Mouse (Mus musculus) heart, postnatal 25 days (tissue): ENCODE measurements around the gene St6galnac3. TPM values are rescaled to one million over a fixed set of nuclear protein-coding genes. Genes with fewer than 3 reads are reported as not detected.

ENCODE experiments used
- DNase-seq: peaks from one replicate; pipeline ENCODE4 v3.0.0; 2022; ENCODE audit warnings: low spot score
- intact Hi-C: fragments of 180-260 bp; cut with DNase I; formaldehyde crosslinking; loops from one replicate; pipeline ENCODE4 v1.15.1; 2025
- total RNA-seq, 2 experiments: library from RNA; stranded (reverse); gene quantifications; 2 replicates each; pipeline ENCODE4 v1.2.3; 2021

The St6galnac3 gene
- total RNA-seq, 2 experiments from 2014 or later, result 4.4 to 7.5 TPM

DNA sequence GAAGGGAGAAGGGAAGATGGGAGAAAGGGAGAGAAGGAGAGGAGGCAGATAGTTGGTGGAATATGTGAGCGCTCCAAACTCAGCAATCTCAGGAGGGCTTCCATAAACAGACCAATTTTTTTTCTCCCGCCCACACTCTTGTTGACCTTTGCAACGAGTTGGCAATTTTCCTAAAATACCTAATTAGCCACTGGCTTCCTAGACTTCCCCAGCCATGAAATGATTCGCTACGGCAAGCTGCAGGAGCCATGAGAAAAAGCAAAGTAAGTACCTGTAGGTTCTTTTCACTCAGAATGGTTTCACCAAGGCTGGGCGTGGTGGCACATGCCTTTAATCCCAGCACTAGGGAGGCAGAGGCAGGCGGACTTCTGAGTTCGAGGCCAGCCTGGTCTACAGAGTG is 25.9 kb downstream of the St6galnac3 start:
- DNase-seq, result no peak
- intact Hi-C loops, result no loop called here

DNA sequence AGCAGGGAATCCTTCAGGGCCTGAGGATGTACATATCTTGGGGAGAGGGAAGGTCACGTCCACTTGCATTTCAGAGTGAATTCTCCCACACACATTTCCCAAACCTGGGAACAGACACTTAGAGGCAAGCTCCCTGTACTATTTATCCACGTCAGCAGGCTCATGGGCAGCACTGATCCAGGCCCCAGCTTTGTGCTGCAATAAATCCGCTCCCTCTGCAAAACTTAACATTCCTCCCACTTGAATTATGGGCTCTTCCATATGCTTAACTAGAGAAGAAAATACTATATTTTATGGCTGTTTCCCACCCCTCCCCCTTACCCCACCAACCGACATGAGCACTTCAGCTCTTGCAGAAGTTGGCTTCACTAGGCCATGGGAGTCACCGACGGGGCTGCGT is 32.0 kb downstream of the St6galnac3 start:
- intact Hi-C loops, result no loop called here
- no peak for DNase-seq

DNA sequence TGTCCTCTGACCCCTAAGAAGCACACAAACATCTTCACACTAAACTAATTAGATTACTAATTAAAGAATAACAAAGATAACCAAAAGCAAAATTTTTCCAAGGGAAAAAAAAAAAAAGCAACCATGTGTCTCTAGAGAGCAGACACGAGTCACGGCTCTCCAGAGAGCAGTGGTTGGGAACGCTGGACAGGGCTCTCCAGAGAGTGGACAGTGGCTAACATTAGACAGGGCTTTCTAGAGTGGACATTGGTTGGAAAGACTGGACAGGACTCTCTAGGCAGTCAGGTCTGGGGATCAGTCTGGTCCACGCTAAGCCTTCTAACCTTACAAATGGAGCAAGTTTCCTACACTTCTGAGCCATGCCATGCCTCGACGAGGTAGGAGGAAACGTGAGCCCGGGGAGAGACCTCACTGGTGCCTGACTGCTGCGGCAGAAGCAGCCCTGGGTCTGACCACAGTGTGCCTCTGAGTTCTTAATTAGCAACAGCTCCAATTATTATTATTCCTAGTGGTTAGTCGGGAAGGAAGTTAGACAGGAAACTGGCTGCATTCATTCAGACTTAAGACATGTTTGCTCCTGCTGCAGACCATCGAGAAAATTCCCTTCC is 32.7 kb downstream of the St6galnac3 start:
- intact Hi-C loops, result no loop called here
- DNase-seq, result no peak

DNA sequence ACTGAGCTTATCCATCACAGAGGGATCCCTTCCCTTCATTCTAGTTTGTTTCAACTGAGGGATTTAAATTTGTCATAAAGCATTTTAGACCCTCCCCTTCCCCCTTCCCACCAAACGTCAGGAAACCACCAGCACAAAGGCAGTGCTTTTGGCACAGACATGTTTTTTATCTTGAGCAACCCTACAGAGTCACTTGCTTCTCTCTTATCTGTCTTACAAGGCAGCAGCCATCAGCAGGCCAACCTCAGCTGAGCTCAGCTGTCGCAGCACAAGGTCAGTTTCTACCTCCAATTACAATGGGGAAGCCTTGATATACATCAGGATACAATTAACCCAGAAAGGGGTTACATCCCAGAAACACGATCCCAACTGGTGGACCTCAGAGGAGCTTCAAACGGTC is 33.4 kb downstream of the St6galnac3 start:
- no peak for DNase-seq
- intact Hi-C loops, result no loop called here

DNA sequence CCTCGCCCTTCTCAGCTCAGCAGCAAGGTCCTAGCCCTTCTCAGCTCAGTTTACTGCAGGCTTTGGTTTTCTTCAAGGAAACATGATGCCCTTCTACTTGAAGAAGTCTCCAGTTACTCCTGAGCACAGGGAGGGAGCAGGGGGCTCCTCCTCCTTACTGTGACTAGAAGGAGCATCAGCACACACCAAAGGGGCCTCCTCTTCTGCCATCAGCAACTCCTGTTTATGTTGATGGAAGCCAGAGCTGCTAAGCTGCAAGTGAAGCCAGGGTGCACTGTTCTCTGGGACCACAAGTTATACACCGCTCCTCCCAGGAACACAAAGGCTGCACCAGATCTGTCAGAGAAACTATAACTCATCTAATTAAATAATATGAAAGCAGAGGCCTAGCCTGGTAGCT is 34.4 kb downstream of the St6galnac3 start:
- DNase-seq, result no peak
- intact Hi-C loops, result no loop called here

DNA sequence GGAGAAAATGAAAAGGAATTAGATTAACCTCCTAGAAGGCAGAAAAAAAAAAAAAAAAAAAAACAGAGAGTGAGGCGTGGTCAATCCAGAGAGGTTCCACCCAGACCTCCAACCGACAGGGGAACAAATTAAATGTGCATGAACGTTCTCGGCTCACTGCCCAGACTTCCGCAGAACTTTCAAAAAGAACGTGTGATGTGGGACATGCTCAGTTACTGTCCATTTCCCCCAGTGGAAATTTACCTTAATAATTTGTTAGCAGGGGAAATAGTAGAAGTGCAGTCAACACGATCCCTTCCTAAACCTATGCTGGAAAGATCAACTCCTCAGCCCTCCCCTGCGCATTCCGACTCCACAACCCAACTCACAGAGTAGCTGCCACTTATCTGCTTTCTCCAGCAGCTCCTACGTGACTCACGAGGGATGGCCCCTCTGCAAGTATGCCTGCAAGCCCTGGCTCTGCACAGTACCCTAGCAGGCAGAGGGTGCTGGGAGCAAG is 35.1 kb downstream of the St6galnac3 start:
- intact Hi-C loops, result no loop called here
- DNase-seq, result no peak

DNA sequence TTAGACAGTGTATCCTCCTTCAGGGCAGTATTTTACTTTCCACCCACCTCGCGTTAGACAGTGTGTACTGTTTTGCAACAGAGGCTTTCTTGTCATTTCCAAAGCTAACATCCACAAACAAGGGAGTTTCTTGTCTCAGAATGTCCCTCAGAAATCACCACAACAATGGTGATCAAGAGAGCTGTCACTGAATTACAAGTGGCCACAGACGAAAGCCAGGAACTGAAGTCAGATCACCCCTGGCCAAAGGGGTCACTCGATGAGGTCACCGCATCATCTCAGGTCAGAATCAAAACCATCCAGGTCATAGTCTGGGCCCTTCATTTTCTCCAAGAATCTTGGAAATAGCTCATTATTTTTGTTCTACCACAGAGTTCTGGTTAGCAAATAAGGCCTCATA is 37.1 kb downstream of the St6galnac3 start:
- no peak for DNase-seq
- intact Hi-C loops, result no loop called here

DNA sequence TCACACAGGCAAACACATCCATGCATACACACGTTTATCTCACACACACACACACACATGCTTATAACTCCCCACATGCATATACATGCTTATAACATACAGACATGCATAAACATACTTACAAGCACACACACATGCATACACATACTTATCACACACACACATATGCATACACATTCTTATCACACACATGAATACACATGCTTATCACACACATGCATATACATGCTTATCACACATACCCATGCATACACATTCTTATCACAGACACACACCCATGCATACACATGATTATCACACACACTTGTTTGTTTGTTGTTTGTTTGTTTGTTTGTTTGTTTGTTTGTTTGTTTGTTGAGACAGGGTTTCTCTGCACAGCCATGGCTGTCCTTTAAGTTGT is 40.1 kb downstream of the St6galnac3 start:
- no peak for DNase-seq
- intact Hi-C loops, result no loop called here

DNA sequence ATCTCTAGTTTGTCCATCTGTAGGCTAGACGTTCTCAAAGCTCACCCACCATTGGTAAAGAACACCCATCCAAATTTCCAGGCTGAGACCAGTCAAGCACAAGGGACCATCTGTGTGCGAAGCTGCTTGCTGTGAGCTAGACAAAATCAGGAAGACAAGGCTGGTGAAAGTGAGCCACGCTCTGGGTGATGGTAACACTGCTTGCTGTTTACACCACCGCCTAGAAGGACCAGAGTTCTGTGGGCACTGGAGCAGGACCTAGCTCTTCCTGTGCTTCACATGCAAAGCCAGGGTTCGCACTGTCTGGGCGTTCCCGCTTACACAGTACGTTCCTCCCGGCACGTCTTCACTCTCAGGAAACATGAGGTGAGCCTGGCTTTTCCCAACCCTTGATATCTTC is 42.7 kb downstream of the St6galnac3 start:
- intact Hi-C loops, result no loop called here
- no peak for DNase-seq

DNA sequence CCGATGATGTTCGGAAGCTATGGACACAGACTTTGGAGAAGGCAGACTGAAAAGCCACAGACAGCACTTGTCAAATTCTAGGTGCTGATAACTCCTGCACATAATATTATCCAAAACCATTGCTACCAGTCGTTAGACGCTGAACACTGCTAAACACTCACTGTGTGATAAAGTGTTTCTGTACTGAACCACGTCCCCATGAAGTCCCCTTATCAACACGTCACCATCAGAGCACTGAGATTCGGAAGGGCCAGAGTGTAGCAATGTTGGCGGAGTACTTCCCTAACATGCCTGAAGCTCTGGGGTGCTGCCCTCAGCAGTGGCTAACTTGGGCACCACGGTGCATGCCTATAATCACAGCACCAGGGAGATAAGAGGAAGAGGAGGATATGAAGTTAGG is 43.3 kb downstream of the St6galnac3 start:
- no peak for DNase-seq
- intact Hi-C loops, result no loop called here

DNA sequence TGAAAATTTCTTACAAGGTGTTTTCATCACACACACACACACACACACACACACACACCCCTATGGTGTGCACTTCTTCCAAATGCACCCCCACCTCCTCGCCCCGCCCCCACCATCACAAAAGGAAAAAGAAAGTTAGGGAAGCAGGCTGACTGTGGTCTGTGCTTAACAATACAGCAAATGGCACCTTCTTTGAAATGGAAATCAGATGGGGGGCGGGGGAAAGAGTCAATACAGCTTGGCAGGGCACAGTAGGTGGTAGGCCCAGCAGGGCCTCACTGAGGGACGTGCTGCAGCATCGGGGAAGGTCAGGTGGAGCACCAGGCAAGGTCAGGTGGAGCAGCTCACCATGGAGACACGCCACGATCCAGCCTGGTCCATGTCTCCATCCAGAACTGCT is 49.1 kb downstream of the St6galnac3 start:
- no peak for DNase-seq
- intact Hi-C loops, result no loop called here

DNA sequence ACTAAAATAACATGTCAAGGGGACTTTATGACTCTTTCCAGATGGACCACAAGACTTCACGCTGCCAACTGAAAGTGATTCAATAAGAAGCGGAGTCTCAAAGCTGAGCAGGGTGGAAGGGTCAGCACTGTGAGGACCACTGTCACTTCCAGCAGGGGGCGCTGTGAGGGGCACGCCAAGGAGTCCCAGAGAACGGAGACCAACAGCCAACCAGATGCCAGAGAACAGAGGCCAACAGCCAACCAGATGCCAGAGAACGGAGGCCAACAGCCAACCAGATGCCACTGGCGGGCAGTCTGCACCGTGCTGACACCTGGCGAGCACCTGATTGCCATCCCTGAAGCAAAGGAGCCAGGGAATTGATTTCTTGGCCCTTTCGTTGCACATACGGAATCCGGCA is 49.9 kb downstream of the St6galnac3 start:
- no peak for DNase-seq
- intact Hi-C loops, result no loop called here

DNA sequence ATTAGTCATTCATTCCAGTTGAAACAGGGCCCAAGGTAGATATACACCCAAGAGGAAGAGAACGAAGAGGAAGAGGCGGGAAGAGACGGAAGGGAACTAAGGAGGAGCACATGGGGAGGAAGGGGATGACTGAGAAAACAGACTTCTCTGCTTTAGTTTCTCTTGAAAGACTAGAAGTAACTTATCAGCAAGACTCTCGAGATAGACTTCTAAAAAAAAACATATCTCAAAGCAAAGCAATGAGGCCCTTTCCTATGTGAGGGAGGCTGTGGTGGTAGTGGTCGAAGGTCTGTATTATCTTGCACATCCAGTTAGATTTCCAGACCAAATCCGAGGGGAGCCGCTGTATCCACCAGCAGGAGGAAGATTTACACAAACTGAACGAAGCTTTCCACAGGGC is 50.6 kb downstream of the St6galnac3 start:
- intact Hi-C loops, result loop anchor here (5.0 kb wide), 1 partner anchor 133 kb away; no protein-coding TSS in a partner anchor
- DNase-seq, result no peak

DNA sequence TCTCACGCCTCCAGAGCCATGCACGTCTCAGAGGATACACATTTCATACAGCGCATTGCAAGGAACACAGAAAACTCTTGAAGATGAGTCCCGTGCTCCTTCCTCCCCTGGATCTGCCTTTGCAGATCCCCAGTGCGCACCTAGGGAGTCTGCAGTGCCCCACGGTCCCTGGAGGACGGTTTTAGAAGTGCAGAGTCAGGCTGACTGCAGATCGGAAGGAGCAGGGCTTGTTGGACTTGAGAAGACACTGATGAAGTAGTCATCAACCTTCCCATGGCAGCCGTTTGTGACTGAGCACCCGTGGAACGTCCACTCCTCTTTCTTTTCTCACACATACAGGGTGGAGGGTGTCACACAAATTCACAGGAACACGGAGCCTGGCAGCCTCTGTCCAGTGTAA is 51.5 kb downstream of the St6galnac3 start:
- DNase-seq, result no peak
- intact Hi-C loops, result loop anchor here (5.0 kb wide), 1 partner anchor 134 kb away; no protein-coding TSS in a partner anchor

DNA sequence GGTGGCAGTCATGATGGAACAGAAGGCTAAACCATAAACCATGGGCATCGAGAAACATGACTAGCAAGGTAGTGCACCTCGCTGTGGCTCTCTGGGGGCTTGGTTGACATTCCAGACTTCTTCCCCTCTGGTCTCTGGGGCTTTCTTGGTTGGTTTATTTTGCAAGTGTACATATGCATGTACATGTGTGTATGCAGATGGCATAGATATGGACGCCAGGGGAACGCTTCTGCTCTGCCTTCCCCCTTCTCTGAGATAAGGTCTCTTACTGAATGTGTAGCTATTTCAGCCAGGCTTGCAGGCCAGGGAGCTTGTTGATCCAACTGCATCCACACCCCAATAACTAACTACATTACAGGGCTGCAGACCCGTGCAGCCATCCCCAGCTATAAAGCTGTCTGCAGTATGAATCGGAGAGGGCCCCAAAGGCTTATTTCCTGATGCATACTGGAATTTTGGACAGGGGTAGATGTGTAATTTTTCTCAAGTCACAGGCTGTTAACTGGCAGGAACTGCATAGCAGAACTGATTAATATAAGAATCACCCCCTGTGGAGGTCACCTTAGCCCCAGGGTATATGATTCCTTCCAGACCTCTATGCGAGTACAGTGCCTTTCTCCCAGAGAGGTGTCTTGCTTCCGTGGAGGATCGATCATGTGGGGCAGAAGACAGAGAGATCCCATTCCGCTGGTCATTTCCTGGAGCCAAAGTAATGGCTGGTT is 53.9 kb downstream of the St6galnac3 start:
- intact Hi-C loops, result loop anchor here (5.0 kb wide), 1 partner anchor 136 kb away; no protein-coding TSS in a partner anchor
- no peak for DNase-seq

DNA sequence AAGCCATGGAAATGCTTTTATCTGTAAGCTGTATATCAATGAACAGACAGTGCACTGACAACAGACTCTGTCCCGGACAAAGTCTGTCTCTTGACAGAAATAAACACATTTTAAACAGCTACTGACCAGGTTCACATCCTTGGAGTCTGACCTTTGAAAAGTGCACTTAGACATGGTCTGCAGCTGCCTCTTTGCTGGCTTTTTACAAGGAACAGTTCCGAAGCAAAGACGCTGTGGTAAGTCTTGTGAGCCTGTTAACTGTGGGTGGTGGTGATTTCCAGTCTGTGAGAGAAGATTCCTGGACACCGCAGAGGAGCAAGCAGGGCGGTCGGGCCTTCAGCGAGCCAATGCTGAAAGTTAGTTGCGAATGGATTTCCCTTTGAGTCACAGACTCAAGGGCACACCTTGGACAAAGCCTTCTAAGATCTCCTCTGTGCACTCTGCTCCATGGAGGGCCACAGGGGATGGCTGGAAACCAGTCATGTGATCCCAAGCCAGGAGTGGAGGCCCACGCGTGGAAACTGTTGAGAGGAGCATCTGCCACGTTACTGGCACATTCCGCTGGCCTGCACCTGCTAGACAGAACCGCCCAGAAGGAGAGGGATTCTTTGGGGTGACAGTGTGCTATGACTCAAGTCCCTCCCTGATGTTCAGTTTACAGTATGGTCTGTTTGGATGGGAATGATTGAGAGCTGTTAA is 55.1 kb downstream of the St6galnac3 start:
- intact Hi-C loops, result loop anchor here (5.0 kb wide), 1 partner anchor 137 kb away; no protein-coding TSS in a partner anchor
- no peak for DNase-seq

DNA sequence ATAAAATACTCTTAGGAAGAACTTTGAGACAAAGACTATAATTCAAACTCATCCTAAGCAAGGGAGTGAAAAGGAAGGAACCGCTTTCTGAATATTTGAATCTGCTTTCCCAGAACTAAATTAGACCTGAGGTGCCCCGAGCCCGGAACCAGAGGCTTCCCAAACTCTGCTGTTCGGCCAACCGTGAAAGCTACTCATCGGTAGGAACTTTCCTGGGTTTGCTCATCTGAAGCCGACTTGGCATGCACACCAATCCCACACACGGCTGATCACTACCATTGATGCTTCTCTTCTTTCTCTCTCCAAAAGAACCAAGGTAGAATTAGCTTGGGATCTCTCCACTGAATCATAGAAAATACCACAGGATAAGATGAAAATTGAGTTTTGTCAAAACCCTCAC is 55.6 kb downstream of the St6galnac3 start:
- no peak for DNase-seq

DNA sequence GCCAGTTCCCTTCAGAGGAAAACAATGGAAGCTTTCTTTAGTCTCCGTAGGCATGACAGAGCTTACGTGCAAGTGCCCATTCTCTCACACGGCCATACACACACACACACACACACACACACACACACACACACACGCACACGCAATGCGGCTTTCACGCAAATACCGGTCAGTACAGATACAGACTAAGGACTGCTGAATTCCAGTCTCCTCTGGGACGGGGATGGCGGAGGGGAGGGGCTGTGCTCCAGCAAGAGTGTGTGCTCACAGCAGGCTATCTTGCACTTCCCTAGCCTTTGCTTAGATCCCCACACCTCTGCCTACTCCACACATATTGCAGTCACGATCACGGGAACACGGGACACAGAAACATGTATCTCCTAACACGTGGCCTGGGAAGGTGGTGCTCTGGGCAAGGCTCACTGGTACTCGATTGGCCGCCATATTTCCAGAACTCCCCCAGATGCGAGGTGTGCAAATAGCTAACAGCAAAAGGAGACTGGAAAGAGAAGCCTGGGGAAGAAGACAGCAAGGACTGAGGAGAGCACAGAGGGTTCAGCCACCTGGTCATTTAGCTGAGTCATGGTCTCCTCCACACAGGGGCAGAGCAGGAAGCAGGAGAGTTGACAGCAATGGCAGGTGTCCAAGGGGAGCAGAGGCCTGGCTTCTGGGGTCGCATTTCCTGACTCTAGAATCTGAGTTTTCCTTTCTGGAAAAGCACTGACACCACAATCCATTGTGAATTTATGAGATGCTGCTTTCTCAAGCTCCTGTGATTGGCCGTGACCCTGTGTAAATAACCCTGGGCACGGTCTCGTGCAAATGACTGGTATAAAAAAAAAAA is 56.3 kb downstream of the St6galnac3 start:
- DNase-seq, result no peak
- intact Hi-C loops, result no loop called here

More for the DNA sequence above, 55.6 kb downstream of the St6galnac3 start:
- intact Hi-C loops, result no loop called here

DNA sequence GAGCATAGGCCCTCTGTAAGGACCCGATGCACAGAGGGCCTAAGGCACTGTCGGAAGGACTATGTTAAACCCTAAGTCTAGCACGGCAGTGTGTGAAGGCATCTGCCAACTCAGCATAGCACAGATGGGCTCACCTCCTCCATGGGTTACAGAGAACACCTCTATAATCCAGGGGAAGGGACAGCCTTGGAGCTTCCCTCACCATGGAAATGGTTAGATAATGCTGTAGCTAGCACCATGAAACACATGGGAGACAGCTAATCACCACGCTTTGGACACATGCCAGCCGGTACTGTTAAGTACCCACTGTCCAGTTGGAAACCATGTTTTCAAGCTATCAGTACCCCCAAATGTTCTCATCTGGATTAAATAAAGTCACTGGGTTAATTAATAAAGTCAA is 60.3 kb downstream of the St6galnac3 start:
- intact Hi-C loops, result loop anchor here (5.0 kb wide), 1 partner anchor 63 kb away; the partner anchor contains the start of gene St6galnac3
- DNase-seq, result no peak
